Mouse (Mus musculus): ENCODE measurements around the gene Srgap1. TPM values are rescaled to one million over a fixed set of nuclear protein-coding genes. Genes with fewer than 3 reads are reported as not detected.

Srgap1 gene
- polyA plus RNA-seq, 1 experiment from 2014 or later: 8.5 TPM

GRCm38 (mm10) chr10:121765174-121766057 lies 281.7 kb downstream of the Srgap1 start:
- no peak overlapping the region for H3K27ac ChIP-seq (ENCODE audit: poor library complexity, severe bottlenecking)
- no peak overlapping the region for H3K4me2 ChIP-seq
- no peaks in the 10 kb centered on the region for H3K36me3 ChIP-seq
- WGBS: 79% methylated on average over 10 of the region's 10 CpGs
- no peaks in the 10 kb centered on the region for H3K4me1 ChIP-seq (replicated peaks)
- no peak overlapping the region for H3K4me3 ChIP-seq
- no peak overlapping the region for H3K9ac ChIP-seq
- no peaks in the 10 kb centered on the region for H3K9me3 ChIP-seq (replicated peaks)
- ATAC-seq (ENCODE audit: insufficient number of reproducible peaks, low FRiP score): no peak
- H3K27me3 ChIP-seq (replicated peaks): no peaks in the 10 kb centered on the region

- no peak for ATAC-seq (ENCODE audit: insufficient number of reproducible peaks, low FRiP score)
- Histone ChIP-seq H3K9me3 (replicated peaks) (no peaks in the 10 kb centered on the region), H3K36me3 (no peaks in the 10 kb centered on the region), H3K4me3 (no peak overlapping the region), H3K9ac (no peak overlapping the region), H3K4me2 (no peak overlapping the region), H3K27me3 (replicated peaks) (no peaks in the 10 kb centered on the region), H3K27ac (ENCODE audit: poor library complexity, severe bottlenecking) (no peak overlapping the region), H3K4me1 (replicated peaks) (no peaks in the 10 kb centered on the region)
- WGBS: 78% methylated on average over 13 of the region's 13 CpGs
These were observed 282.5 kb downstream of the Srgap1 start for GRCm38 (mm10) chr10:121764469-121765173.

GRCm38 (mm10) chr10:121763191-121763590 lies 283.9 kb downstream of the Srgap1 start:
- 81% methylated on average over 9 of the region's 13 CpGs for WGBS
- Histone ChIP-seq H3K4me2 (no peak overlapping the region), H3K9ac (no peak overlapping the region), H3K4me3 (no peak overlapping the region), H3K36me3 (no peaks in the 10 kb centered on the region), H3K4me1 (replicated peaks) (no peaks in the 10 kb centered on the region), H3K27ac (ENCODE audit: poor library complexity, severe bottlenecking) (no peak overlapping the region), H3K9me3 (replicated peaks) (no peaks in the 10 kb centered on the region), H3K27me3 (replicated peaks) (no peaks in the 10 kb centered on the region)
- ATAC-seq (ENCODE audit: insufficient number of reproducible peaks, low FRiP score): no peak

- H3K27ac ChIP-seq (ENCODE audit: poor library complexity, severe bottlenecking): no peak overlapping the region
- H3K27me3 ChIP-seq (replicated peaks): no peaks in the 10 kb centered on the region
- ATAC-seq (ENCODE audit: insufficient number of reproducible peaks, low FRiP score): no peak
- no peak overlapping the region for H3K9ac ChIP-seq
- no peaks in the 10 kb centered on the region for H3K36me3 ChIP-seq
- H3K4me1 ChIP-seq (replicated peaks): no peaks in the 10 kb centered on the region
- H3K4me3 ChIP-seq: no peak overlapping the region
- WGBS: 83% methylated on average over 9 of the region's 9 CpGs
- no peaks in the 10 kb centered on the region for H3K9me3 ChIP-seq (replicated peaks)
- no peak overlapping the region for H3K4me2 ChIP-seq
These were observed 285.0 kb downstream of the Srgap1 start for GRCm38 (mm10) chr10:121762141-121762540.

- H3K27me3 ChIP-seq (replicated peaks): no peaks in the 10 kb centered on the region
- no peak for ATAC-seq (ENCODE audit: insufficient number of reproducible peaks, low FRiP score)
- no peak overlapping the region for H3K27ac ChIP-seq (ENCODE audit: poor library complexity, severe bottlenecking)
- H3K4me1 ChIP-seq (replicated peaks): no peaks in the 10 kb centered on the region
- H3K36me3 ChIP-seq: no peaks in the 10 kb centered on the region
- H3K9ac ChIP-seq: no peak overlapping the region
- H3K4me2 ChIP-seq: no peak overlapping the region
- 46% methylated on average over 8 of the region's 8 CpGs for WGBS
- H3K4me3 ChIP-seq: no peak overlapping the region
- H3K9me3 ChIP-seq (replicated peaks): no peaks in the 10 kb centered on the region
These were observed 288.0 kb downstream of the Srgap1 start for GRCm38 (mm10) chr10:121759095-121759494.

GRCm38 (mm10) chr10:121756677-121757076 lies 290.4 kb downstream of the Srgap1 start:
- Histone ChIP-seq H3K9me3 (replicated peaks) (no peaks in the 10 kb centered on the region), H3K27me3 (replicated peaks) (no peaks in the 10 kb centered on the region), H3K9ac (no peak overlapping the region), H3K27ac (ENCODE audit: poor library complexity, severe bottlenecking) (no peak overlapping the region), H3K4me1 (replicated peaks) (no peaks in the 10 kb centered on the region), H3K36me3 (peaks cover 11% of the 10 kb centered on the region; the same call in 1 of the 2 replicates), H3K4me3 (no peak overlapping the region), H3K4me2 (no peak overlapping the region)
- ATAC-seq (ENCODE audit: insufficient number of reproducible peaks, low FRiP score): no peak
- WGBS: 75% methylated on average over 4 of the region's 4 CpGs

GRCm38 (mm10) chr10:121755822-121756221 lies 291.3 kb downstream of the Srgap1 start:
- WGBS: 51% methylated on average over 1 of the region's 1 CpGs
- peak overlapping the region; percentile 7; the same call in 1 of the 2 replicates for H3K27ac ChIP-seq (ENCODE audit: poor library complexity, severe bottlenecking)

GRCm38 (mm10) chr10:121754237-121754636 lies 292.9 kb downstream of the Srgap1 start:
- peaks cover 24% of the 10 kb centered on the region for H3K36me3 ChIP-seq
- no peak overlapping the region for H3K27ac ChIP-seq (ENCODE audit: poor library complexity, severe bottlenecking)
- no peak overlapping the region for H3K9ac ChIP-seq
- H3K4me2 ChIP-seq: no peak overlapping the region
- no peak for ATAC-seq (ENCODE audit: insufficient number of reproducible peaks, low FRiP score)
- H3K27me3 ChIP-seq (replicated peaks): no peaks in the 10 kb centered on the region
- 79% methylated on average over 5 of the region's 5 CpGs for WGBS
- no peaks in the 10 kb centered on the region for H3K9me3 ChIP-seq (replicated peaks)
- H3K4me1 ChIP-seq (replicated peaks): no peaks in the 10 kb centered on the region
- no peak overlapping the region for H3K4me3 ChIP-seq

More at GRCm38 (mm10) chr10:121755822-121756221, 291.3 kb downstream of the Srgap1 start:
- Histone ChIP-seq H3K27me3 (replicated peaks) (no peaks in the 10 kb centered on the region), H3K4me1 (replicated peaks) (no peaks in the 10 kb centered on the region), H3K4me3 (no peak overlapping the region), H3K4me2 (no peak overlapping the region), H3K36me3 (peaks cover 15% of the 10 kb centered on the region; the same call in 1 of the 2 replicates), H3K9ac (no peak overlapping the region), H3K9me3 (replicated peaks) (no peaks in the 10 kb centered on the region)
- ATAC-seq (ENCODE audit: insufficient number of reproducible peaks, low FRiP score): no peak; the same call in 1 of the 2 replicates

GRCm38 (mm10) chr10:121750175-121750574 lies 296.9 kb downstream of the Srgap1 start:
- no peak overlapping the region for H3K4me3 ChIP-seq
- H3K9ac ChIP-seq: no peak overlapping the region
- no peaks in the 10 kb centered on the region for H3K4me1 ChIP-seq (replicated peaks)
- H3K36me3 ChIP-seq: peaks cover 58% of the 10 kb centered on the region
- WGBS: 87% methylated on average over 12 of the region's 12 CpGs
- H3K9me3 ChIP-seq (replicated peaks): no peaks in the 10 kb centered on the region
- H3K27ac ChIP-seq (ENCODE audit: poor library complexity, severe bottlenecking): no peak overlapping the region
- no peak for ATAC-seq (ENCODE audit: insufficient number of reproducible peaks, low FRiP score)
- H3K27me3 ChIP-seq (replicated peaks): no peaks in the 10 kb centered on the region
- H3K4me2 ChIP-seq: no peak overlapping the region

- Histone ChIP-seq H3K9me3 (replicated peaks) (no peaks in the 10 kb centered on the region), H3K4me1 (replicated peaks) (peaks cover 5% of the 10 kb centered on the region), H3K36me3 (peaks cover 21% of the 10 kb centered on the region), H3K4me2 (no peak overlapping the region), H3K27ac (ENCODE audit: poor library complexity, severe bottlenecking) (no peak overlapping the region), H3K4me3 (no peak overlapping the region), H3K9ac (no peak overlapping the region), H3K27me3 (replicated peaks) (no peaks in the 10 kb centered on the region)
- ATAC-seq (ENCODE audit: insufficient number of reproducible peaks, low FRiP score): no peak
- 69% methylated on average over 4 of the region's 4 CpGs for WGBS
These were observed 304.8 kb downstream of the Srgap1 start for GRCm38 (mm10) chr10:121742336-121742735.

Data from heart, embryonic 12.5 days (tissue).